Mouse (Mus musculus): ENCODE results near the gene Fev.
A peak's percentile ranks its signal among the peaks of the same experiment; 100 is the strongest.

Fev gene

DNA sequence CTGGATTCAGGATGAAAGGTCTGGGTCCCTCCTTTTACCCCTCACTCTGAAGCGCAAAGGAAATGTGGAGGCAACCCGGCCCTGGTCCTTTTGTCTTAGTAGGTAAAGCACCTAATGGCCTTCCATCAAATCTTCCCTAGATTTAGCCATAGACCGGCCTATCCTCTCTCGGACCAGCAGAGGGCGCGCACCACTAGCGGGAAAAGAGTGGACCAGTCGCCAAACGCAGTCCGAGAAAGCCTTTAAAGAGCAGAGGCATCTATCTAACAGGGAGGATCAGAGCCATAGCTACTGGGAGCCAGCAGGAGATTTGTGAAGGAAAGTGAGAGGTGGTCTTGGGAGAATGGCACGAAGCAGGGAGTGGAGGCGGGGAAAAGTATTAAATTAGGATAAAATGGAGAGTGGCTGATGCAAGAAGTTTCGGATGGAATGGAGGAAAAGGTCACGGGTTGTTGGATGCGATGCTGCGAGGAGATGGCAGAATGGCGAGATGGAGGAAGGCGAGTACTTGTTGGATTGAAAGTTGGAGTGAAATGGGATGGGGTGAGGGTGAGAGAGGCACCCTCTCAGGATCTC, 4.3 kb downstream of the Fev start:
- DNase-seq (ENCODE audit: low read depth, low spot score) = no peak

DNA sequence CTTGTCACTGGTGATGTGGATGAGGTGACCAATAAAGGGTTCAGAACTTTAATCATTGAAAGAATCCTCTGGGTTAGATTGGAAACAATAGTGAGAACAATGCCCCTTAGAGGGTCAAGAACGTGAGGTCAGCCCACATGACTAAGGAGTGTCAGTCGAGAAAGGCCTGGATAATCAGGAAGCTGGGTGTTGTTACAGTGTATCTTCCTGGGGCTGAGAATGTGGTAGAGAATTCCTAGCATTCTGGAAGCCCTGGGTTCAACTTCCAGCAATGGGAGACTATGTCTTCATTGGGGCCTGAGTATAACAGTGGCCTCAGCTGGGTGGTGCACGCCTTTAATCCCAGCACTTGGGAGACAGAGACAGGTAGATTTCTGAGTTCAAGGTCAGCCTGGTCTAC, 8.0 kb downstream of the Fev start:
- no peak for DNase-seq (ENCODE audit: low read depth, low spot score)

DNA sequence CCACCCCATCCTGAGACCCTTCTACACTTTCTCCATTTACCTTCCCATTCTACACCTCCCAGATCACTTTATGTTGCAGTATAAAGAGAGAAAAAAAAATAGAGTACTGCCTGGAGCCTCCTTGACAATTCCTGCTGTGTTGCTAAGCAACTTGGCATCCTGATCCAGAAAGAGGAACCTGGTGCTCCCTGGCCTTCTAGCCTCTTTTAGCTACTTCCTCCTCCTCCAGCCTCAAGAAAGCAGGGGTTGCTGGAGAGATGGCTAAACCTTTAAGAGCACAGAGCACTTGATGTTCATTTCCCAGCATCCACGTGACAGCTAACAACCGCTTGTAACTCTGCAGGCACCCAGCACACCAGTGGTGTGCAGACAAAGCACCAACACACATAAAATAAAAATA, 13.0 kb downstream of the Fev start:
- no peak for DNase-seq (ENCODE audit: low read depth, low spot score)

DNA sequence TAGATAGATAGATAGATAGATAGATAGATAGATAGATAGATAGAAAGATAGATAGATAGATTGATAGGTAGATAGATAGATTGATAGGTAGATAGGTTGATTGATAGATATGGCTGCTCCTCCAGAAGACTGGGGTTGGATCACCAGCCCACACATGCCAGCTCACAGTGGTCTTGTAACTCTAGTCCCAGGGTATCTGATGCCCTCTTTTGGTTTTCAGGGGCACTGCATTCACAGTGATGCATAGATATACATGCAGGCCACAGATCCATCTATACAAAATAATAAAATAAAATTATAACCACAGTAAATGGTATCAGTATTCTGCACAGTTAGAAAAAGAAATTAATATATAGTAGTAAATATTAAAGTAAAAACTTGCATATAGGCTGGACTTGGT, 23.4 kb downstream of the Fev start:
- no peak for DNase-seq (ENCODE audit: low read depth, low spot score)

DNA sequence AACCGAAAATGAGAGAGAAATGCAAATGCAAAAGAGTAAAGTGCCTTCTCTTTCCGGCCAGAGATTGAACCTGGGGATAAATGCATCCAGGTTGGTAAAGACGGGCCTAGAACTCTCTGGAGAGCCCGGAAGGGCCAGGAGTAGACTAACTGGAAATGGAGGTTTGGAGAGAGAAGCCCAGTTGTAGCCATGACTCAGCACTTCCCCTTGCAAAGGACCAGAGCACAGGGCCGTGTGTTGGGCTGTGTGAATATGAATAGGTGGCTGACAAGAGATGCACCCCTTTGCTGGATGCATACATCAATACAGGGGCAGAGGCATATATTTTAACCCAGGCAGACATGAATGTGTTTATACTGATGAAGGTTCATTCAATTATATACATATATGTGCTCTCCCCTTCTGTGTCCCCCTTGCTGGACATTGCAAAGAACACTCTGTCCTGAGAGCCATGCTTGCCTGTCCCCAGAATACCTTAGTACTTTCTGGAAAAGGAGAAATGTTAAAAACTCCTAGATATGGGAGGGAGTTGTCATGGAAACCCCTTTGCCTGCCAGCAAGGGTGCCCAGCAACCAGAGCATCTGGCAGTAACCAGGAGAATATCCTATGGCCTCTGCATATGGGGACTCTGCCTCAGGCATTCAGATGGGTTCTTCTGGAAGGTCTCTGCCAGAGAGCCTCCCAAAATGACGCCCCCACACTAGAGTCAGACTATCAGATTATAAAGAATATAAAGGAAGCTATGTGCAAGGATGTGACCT, 25.8 kb downstream of the Fev start:
- DNase-seq (ENCODE audit: low read depth, low spot score) = no peak

DNA sequence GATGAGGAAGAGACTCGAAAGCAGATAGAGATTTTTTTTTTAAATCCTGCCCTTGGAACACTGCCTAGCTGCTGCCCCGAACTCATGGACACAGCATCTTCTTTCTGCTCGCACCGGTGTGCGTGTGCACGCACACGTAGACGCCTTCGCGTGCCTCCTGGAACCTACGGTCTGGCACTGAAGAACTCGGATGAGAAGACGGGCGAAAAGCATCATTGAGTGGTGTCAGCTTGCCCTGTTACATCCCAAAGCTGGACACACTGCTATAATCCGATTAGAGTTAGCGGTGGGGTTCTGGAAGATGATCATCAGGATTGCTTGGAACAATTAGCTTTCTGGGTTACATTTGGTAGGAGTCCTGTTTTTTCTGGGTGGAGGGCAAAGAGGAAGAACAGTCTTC, 26.4 kb downstream of the Fev start:
- DNase-seq (ENCODE audit: low read depth, low spot score) = no peak

DNA sequence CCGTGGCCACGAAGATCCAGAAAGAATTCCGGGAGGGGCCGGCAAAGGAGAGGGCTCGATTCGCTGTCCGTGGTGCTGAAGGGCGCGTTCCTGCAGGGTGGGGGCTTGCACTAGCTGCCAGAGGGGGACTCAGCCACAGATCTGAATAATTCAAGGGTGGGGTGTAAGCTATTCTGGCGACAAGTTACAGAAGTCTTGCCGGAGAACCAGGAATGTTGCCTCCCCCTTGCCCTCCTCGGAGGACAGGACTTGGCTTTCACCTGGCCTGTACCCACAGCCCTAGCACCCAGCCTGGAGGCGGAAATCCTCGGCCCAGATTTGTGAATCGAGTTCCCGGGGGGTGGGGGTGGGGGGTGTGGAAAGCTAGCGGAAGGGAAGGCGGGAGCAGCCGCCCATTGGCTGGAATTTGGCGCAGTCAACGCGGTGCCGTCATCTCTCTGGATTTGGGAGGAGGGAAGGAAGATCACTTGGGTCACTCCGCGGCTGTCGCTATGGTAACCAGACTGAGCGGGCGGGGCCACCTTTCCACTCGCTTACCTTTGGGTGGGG, 27.0 kb downstream of the Fev start:
- peak; percentile 8 for DNase-seq (ENCODE audit: low read depth, low spot score)

DNA sequence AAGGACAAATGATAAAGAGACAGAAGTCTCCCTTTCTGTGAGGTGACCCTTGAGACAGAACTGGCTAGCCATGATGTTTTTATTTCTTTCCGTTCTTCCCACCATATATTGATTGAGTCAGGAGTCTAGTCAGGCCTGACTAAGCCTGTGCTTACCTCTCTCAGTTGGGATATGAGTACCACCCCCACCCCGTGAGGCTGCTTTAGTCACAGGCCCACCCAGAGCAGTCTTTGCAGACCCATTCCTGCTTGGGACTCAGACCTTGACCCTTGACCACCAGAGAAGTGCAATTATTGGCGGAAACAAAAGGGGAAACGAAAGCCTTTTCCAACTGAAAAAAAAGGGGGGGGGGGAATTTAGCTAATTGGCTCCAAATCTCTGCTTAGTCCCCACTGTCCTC, 27.5 kb downstream of the Fev start:
- no peak for DNase-seq (ENCODE audit: low read depth, low spot score)

DNA sequence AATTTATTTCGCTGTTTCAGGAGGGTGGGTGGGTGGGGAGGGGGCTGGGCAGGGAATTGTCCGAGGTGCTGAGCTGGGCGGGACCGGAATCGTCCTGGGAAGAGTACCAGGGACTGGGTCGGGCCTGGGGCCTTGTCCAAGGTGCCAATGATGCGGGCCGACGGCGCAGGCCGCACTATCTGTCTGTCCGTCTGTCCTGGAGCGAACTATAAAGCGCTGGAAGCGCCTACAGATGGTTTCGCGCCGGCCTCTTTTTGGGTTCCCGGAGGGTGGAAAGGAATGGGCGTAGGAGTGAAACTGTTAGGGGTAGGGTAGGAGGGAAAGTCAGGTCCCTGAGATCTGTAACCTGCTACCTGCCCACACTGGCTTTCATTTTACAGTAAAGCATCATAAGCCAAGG, 28.0 kb downstream of the Fev start:
- DNase-seq (ENCODE audit: low read depth, low spot score) = no peak

DNA sequence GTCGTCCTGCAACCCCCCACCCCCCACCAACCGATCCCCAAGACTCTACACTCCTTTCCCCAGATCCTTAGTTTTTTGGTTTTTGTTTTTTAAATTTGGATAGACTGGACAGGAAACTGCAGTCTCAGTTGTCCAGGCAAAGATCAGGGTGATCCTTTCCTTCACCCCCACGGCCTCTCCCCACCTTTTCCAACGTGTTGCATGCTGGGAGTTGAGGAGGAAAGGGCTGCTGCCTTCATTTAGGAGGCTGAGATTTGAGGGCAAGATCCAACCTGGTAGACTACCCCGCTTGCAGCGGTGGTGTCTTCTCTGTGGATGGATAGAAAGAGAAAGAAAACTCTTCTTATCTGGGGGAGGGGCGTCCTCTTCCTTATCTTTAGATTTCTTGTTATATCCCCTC, 28.4 kb downstream of the Fev start:
- no peak for DNase-seq (ENCODE audit: low read depth, low spot score)

DNA sequence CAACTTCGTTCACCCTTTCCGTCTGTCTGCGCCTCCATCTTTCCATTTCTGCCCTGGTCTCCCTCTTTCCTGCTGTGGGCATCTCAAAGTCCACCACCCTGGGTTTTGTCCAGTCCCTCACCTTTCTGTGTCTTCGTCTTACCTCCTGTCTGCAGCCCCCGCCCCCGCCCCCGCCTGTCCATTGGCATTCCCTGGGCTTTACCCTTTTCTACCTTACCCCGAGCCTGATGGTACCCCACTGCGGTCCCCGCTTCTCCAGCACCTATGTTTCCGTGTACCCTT, 28.8 kb downstream of the Fev start:
- no peak for DNase-seq (ENCODE audit: low read depth, low spot score)

DNA sequence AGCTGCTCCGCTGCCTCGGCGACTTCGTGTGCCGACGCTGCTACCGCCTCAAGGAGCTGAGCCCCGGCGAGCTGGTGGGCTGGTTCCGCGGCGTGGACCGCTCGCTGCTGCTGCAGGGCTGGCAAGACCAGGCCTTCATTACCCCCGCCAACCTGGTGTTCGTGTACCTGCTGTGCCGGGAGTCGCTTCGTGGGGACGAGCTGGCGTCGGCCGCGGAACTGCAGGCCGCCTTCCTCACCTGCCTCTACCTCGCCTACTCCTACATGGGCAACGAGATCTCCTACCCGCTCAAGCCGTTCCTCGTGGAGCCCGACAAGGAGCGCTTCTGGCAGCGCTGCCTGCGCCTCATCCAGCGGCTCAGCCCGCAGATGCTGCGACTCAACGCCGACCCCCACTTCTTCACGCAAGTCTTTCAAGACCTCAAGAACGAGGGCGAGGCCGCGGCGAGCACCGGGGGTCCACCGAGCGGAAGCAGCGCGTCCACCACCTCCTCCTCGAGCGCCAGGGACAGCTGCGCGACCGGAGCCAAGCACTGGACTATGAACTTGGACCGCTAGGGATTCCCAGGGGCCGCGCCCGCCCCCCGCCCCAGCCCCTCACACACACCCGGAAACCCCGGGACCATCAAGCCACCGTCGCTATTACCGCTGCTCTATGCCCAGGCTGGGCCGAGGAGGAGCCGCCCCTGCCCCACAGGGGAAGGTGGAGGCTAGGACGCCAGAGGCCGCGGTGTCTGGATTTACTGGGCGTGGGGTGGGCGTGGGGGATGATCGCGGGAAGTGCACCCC, 29.4 kb downstream of the Fev start:
- DNase-seq (ENCODE audit: low read depth, low spot score) = peak; percentile 12

DNA sequence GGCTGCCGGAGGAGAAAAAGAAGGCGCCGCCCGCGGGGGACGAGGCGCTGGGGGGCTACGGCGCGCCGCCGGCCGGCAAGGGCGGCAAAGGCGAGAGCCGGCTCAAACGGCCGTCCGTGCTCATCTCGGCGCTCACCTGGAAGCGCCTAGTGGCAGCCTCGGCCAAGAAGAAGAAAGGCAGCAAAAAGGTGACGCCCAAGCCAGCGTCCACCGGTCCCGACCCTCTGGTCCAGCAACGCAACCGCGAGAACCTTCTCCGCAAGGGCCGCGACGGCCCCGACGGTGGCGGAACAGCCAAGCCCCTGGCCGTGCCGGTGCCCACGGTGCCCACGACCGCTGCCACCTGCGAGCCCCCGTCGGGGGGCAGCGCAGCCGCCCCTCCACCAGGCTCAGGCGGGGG, 30.1 kb downstream of the Fev start:
- DNase-seq (ENCODE audit: low read depth, low spot score) = no peak

DNA sequence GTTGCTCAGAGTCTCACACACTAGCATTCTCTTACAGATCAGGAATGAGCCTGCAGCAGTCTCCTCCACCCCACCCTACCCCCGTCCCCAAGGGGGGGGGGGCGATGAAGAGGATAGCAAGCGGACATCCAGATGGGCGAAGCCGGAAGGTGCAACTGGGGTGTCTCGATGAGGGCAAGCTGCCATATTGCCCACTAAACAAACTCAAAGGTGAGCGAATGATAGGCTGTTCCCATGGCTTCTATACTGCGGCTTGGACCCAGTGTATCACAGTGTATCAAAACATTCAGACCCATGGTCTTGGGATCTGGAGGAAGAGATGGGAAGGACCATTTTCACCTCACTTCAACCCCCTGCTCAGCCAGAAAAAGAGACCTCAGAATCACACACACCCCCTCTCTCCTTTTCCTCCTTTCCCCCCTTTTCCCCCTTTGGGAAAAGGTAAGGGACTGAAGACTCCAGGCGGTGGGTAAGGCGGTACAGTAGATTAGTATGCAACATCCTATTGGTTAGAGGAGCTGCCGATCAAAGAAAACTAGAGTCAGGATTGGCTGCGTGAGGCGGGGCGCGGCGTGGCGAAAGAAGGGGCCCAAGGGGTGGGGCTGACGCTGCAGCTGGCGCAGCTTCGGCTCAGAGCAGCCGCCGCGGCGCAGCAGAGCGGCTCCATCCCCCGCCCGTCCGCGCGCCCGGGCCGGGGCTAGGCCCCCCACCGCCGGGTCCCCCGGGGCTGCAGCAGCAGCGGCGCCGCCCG, 30.7 kb downstream of the Fev start, which contains the start of gene Cdk5r2:
Gene Cdk5r2, plus strand, starts transcription at position 629 of the 751 bp plus-strand sequence.
- peak; percentile 72 for DNase-seq (ENCODE audit: low read depth, low spot score)

DNA sequence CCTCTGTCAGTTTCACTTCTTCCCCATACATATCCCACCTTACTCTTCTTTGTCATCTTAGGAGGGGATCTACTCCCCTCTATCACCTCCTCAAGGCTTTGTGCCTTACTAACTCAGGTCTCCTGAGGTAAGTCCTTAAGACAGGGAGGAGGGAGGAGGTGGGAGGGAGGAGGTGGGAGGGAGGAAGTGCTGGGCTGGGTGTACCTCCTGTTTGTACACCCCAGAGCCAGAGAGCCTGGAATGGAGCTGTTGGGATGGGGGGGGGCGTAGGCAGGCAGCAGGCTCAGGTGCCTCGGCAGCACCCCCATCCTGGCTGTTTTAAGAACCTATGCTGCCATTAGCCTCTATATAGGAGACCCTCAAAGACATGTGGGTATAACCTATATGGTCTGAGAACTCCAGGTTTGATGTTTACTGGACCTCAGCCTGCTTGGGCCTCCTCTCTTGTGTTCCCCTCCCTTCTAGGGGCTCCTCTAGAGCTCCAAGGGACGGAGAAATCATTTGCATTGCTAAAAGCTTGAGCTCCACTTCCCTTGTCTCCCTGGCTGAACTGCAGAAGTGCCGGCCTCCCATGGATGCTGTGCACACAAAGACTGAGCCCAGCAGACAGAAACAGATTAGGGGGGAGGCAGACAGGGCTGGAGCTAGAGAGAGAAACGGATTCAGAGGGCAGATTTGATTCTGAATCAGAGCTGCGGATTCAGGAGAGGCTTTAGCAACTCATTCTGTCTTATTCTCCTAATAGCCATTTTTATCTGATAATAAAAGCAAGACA, 34.0 kb downstream of the Fev start:
- no peak for DNase-seq (ENCODE audit: low read depth, low spot score)

DNA sequence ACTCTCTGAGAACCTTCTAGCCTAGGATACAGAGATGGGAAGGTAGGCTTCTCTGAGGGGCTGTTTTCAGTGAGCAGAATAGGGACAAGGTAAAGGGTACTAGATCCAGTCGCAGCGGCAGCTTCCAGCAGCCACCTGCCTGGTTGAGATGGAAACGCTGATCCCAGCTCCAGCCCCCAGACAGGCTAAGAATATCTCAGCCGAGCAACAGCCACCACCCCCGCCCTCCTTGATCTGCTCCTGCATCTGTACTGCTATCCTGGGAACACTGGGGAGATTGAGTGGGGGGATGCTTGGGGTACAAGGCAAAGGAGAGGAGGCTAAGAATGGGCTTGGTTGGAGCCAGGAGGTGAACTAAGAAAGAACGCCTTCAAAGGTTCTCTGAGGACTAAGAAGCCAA, 35.0 kb downstream of the Fev start:
- DNase-seq (ENCODE audit: low read depth, low spot score) = no peak

DNA sequence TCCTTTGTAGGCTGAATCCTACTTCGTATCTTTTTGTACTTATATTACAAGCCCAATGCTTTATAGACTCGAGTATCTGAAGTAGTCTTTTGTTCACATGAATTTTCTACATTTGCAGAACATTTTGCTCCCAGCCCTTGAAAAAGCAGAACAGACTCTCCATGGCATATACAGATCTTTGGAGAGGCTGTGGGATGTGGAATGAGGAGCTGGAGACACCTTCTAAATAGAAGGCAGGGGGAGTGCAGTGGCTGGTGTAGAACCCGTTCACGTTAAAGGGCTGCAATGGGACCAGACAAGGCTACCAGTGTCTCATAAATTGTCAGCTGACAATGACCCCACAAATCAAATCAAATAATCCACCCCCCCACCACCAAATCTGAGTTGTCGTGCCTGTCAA, 36.3 kb downstream of the Fev start:
- no peak for DNase-seq (ENCODE audit: low read depth, low spot score)

DNA sequence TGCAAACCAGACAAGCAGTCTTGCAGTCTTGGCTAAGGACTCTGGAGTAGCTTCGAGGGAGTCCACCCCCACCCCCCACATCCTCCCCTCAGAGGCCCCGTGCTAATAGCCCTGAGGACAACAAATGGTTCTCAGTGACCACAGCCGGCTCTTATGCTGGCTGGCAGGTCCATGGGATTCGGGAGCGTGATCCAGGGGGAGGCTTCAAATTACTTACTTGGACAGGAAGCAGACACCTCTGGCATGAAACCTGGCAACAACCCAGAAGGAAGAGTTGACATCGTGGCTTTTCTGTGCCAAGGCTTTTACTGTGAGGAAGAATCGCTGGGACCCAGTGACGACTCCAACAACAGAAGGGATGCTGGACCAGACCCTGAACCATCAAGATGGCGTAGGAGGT, 38.9 kb downstream of the Fev start:
- DNase-seq (ENCODE audit: low read depth, low spot score) = no peak

DNA sequence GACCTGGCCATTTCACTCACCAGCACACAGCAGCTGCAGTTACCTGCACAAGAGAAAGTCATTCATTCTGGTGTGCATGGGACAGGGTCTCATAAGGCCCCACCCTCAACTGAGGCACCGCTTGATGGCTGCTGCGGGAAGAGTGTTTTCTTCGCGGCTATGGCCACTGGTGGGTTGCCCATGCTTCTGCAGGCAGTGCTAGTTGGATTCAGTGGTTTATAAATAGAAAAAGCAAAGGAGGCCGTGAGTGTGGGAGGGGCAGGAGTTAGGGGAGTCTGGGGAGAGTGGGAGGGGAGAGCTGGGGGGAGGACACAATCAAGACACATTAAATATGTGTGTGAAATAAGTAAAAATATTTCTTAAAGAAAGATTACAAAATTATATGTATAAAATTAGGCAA, 42.1 kb downstream of the Fev start:
- no peak for DNase-seq (ENCODE audit: low read depth, low spot score)

DNA sequence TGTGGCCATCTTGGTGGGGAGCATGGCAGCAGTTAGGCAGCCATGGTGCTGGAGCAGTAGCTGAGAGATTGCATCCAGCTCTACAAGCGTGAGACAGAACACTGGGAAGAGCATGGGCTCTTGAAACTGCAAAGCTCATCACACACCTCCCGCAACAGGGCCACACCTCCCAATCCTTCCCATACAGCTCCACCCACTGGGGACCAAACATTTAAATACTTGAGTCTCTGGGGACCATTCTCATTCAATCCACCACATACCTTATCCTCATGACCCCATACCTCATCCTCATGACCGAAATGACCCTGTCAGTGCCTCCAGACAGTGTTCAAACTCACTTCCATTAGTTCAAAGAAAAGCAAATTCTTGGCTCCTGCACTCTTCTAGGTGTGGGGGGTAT, 52.0 kb downstream of the Fev start:
- DNase-seq (ENCODE audit: low read depth, low spot score) = no peak
